Mouse (Mus musculus) granulocyte monocyte progenitor cell, adult 5-6 weeks (primary cell): ENCODE data around the gene Ralbp1. TPM values are rescaled to one million over a fixed set of nuclear protein-coding genes. Genes with fewer than 3 reads are reported as not detected.

Experiments
- ATAC-seq: replicated peaks from 2 replicates; pipeline ENCODE4 v1.8.0; 2016; ENCODE audit warnings: mild to moderate bottlenecking, moderate TSS enrichment, inconsistent platforms; ENCODE audit not compliant: poor library complexity, severe bottlenecking
- total RNA-seq, 2 experiments: library from RNA; stranded (forward) in 1 of 2; stranded (reverse) in 1 of 2; fragments of 200-712, 200-1000 nt in 1 of 2; fragments of >200 nt in 1 of 2; fragmentation: Nextera tagmentation in 1 of 2; gene quantifications; 2 replicates each; pipeline ENCODE4 v1.2.3; 2014 to 2017

The Ralbp1 gene
- total RNA-seq, 2 experiments from 2014 or later, result 40.5 to 71.5 TPM

DNA sequence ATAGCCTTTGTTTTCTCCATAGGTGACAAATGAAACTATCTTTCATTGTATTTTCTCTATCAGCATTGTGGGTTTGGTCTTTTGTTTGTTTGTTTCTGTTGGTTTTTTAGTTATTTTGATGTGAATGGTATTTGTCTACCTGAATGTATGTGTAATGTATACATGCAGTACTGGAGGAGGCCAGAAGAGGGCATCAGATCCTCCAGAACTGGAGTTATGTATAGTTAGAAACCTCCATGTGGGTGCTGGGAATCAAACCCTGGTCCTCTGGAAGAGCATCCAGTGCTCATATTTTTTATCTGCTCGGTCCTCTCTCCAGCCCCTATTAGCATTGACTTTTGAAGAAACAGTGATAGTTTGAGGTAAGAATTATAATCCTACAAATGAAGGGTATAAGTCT is 17.4 kb upstream of the Ralbp1 start:
- no peak for ATAC-seq

- no peak for ATAC-seq
Observed at GRCm38 (mm10) chr17:65902281-65902680, 16.7 kb upstream of the Ralbp1 start.

DNA sequence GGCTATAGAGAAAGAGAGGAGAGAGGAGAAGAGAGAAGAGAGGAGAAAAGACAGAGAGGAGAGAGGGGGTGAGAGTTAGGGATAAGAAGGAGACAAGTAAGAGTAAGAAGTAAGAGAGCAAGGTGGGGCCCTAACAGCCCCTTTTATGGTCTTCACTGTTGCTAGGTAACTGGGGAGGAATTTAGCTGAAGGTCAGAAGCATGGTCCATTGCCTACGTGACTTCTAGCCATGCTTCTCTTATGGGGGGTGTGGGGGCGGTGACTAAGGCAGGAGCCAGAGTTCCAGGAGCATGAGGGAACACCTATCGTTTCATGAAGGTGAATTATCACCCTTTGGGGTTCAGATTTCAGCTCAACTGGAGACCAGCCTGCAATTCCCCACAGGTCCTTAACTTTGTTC is 10.4 kb upstream of the Ralbp1 start:
- no peak for ATAC-seq

DNA sequence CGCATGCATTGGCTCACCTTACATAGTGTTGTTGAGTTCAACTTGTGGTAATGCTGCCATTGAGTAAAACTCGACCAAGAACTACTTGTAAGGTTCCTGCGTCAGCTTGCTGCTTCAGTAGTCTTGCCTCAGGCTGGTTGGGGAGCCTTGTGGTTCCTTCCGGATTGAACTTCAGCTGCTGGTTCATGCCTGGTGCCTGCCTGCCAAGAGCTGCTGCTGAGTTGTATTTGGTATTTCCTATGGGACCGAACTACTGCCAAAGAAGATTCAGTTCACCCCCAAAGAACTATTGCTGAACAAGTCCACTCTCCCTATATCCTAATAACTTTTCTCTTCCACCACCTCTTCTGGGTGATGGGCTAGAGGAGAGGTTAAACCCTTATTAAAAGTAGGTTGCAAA is 3.9 kb upstream of the Ralbp1 start:
- no peak for ATAC-seq

DNA sequence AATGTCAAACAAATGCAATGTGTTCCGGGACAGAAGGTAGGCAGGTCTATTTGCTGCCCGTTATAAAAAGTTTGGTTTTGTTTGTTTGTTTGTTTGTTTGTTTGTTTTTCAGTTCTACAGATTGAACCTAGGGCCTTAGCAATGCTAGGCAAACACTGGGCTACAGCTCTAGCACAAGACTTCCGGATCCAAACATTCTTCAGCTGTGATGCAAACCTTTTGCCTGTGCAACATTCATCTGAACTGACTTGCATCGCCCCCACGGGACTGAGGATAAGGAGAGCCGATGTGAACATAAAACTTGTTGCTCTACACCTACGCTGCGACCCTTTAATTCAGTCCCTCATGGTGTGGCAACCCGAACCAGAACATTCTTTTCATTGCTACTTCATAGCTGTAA is 973 bp upstream of the Ralbp1 start:
- ATAC-seq, result peak; percentile 10; the same call in 1 of the 2 replicates

DNA sequence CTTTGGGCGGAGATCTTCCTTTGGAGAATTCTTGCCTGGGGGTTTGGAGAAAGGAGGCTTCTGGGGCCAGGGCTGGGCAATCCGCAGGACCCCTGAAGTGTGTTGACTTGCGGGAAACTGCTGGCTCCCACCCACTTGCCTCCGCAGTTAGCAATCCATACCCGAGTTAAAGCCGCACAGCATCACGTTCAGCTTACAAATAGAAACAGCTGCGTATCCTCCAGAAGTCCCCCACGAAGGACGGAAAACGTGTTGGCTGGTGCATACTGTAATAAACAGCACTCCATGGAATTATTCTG is 251 bp downstream of the Ralbp1 start:
- ATAC-seq, result no peak

DNA sequence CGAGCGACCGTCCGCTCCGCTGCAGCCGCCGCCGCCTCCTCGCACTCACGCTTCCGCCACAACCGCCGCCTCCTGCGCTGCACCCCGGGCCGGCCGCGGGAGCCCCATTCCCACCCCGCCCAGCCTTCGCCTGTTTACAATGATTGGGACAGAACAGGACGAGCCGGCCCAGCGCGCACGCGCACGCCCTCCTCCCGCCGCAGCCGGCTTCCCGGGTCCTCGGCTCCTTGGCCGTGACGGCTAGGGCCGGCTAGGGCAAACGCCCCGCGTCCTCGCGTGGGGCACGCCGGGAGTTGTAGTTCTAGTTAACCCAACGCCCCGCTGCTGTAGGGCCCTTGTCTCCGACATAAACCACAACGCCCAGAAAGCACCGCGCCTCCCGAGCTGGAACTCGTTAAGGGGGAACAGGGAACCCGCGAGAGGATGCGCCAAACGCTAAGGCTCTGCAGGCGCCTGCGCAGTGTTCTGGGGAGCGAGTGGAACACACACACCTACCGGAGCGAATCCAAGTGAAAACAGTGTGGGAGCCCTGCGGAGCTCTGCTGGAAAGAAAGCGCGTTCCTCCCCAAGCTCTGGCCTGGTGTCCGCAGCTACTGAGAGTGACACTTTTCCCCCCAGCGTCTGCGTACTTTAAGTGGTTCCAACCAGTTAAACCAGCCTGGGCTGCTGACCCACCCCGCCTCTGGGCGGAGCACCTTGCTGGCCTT is 754 bp downstream of the Ralbp1 start:
- ATAC-seq, result peak; percentile 80

GRCm38 (mm10) chr17:65884061-65884669 is 1.4 kb downstream of the Ralbp1 start:
- peak; percentile 15 for ATAC-seq

DNA sequence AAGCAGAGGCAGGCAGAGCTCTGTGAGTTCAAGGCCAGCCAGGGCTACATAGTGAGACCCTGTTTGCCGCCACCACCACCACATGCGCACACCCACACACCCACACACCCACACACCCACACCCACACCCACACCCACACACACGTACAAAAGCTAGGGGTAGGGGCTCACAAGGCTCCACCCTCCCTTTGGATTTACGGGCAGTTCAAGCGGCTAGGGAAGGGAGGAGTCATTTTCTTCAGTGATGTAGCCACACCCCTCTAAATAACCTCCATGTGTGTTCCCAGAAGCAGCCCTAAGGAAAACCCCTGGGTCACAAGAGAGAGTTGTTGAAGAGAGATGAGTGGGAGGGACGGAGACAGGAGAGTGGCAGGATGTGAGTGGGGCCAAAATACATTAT is 8.6 kb downstream of the Ralbp1 start:
- ATAC-seq, result no peak

- ATAC-seq, result no peak
Observed at GRCm38 (mm10) chr17:65873834-65874233, 11.8 kb downstream of the Ralbp1 start.

- ATAC-seq, result no peak
Observed at GRCm38 (mm10) chr17:65873156-65873555, 12.4 kb downstream of the Ralbp1 start.

DNA sequence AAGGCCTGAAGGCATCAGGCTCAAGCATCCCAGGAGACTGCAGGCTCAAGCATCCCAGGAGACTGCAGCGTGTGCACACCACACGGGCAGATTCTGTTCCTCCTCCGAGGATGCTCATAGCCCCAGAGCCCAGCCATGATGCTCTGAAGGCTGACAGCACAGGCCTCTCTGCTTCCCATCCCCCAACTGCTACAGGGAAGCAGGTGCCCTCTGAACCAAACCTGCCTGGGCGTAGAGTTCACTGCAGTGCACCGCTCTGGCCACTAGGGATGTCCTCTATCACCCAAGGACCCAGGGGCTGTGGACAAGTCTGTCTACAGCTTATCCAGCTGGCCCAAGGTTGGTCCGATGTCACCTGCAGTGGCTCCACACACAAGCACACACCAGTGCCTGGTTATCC is 12.9 kb downstream of the Ralbp1 start:
- ATAC-seq, result peak; percentile 74

DNA sequence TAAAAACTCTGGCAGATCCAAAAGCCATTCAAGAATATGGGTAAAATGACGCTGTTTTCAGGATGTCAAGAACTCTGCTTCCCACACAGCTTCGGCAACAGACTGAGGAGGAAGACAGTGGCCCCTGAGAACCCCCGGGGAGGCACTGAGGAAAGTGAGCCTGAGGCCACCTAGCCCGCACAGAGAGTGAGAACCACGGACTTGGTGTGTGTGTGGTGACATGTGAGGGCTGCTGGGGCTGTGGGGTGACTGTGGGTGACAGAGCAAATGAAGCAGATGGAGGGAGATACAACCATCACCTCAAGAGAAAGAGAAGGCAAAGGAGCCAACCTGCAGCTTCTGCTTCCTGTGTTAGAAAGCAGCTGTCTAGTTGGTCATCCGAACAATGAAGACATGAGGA is 13.5 kb downstream of the Ralbp1 start:
- no peak for ATAC-seq

GRCm38 (mm10) chr17:65871641-65872041 is 14.0 kb downstream of the Ralbp1 start:
- ATAC-seq, result no peak

DNA sequence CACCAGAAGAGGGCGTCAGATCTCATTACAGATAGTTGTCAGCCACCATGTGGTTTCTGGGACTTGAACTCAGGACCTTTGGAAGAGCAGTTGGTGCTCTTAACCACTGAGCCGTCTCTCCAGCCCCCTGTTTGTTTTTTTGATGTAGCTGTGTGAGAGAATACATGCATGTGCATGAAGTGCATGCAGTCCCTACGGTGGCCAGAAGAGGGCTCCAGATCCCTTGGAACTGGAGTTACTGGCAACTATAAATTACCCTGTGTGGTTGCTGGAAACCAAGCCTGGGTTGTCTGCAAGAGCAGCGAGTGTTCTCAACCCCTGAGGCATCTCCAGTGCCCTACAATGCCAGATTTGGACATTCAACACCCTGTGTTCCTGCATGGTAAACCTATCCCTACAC is 15.5 kb downstream of the Ralbp1 start:
- ATAC-seq, result peak; percentile 79

- ATAC-seq, result no peak
Observed at GRCm38 (mm10) chr17:65869720-65870119, 15.9 kb downstream of the Ralbp1 start.

- ATAC-seq, result no peak
Observed at GRCm38 (mm10) chr17:65867996-65868395, 17.6 kb downstream of the Ralbp1 start.

DNA sequence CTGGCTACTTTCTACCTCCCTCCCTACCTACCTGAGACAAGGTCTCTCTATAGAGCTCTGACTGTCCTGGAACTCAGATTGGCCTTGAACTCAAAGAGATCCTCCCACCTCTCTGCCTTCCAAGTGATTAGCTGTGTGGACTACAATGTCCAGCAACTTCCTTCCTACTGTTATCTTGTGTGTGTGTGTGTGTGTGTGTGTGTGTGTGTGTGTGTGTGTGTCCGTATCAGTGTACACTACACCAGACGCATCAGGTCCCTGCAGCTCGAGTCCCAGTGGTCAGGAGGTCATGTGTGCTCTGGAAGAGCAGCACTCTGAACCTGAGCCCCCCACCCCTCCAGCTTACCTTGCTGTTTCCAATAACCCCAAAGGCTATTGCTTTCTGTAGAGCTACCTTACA is 19.4 kb downstream of the Ralbp1 start:
- ATAC-seq, result no peak

- ATAC-seq, result no peak
Observed at GRCm38 (mm10) chr17:65865265-65865664, 20.3 kb downstream of the Ralbp1 start.

- ATAC-seq, result peak; percentile 83
Observed at GRCm38 (mm10) chr17:65864742-65865141, 20.9 kb downstream of the Ralbp1 start.

GRCm38 (mm10) chr17:65863830-65864229 is 21.8 kb downstream of the Ralbp1 start:
- no peak for ATAC-seq

- ATAC-seq, result peak; percentile 53
Observed at GRCm38 (mm10) chr17:65862579-65862978, 23.0 kb downstream of the Ralbp1 start.
